Mouse (Mus musculus) natural killer cell, adult 2 months (primary cell): ENCODE measurements around the gene Wdr81.
"Not testable (repeated sequence)": the region's sequence is repeated elsewhere in the genome, so short reads cannot be mapped to it uniquely, and the experiment has no call there.

Experiments used
- DNase-seq, 2 experiments: peaks; one replicate each; pipeline ENCODE4 v3.0.0; 2022; ENCODE audit warnings: low spot score in 2 of 2

The Wdr81 gene

GRCm38 (mm10) chr11:75460844-75461742 lies 6.6 kb upstream of the Wdr81 start, which contains the start of gene Tlcd2:
TSS of gene Tlcd2 (plus strand) at chr11:75461715.
- peak; percentile 99 for DNase-seq

GRCm38 (mm10) chr11:75460103-75460843 lies 5.8 kb upstream of the Wdr81 start:
- DNase-seq, result peak; percentile 85 to 88

- no peak for DNase-seq
Observed at GRCm38 (mm10) chr11:75459751-75460102, 5.2 kb upstream of the Wdr81 start.

- no peak for DNase-seq
Observed at GRCm38 (mm10) chr11:75459141-75459711, 4.7 kb upstream of the Wdr81 start.

GRCm38 (mm10) chr11:75458628-75459041 lies 4.1 kb upstream of the Wdr81 start:
- DNase-seq, result no peak

- peak; percentile 30 to 43 for DNase-seq
Observed at GRCm38 (mm10) chr11:75458169-75458568, 3.7 kb upstream of the Wdr81 start.

GRCm38 (mm10) chr11:75456440-75456871 lies 1.9 kb upstream of the Wdr81 start:
- DNase-seq, result peak in 1 of 2 experiments; percentile 19

GRCm38 (mm10) chr11:75455971-75456370 lies 1.5 kb upstream of the Wdr81 start:
- not testable (repeated sequence) for DNase-seq

GRCm38 (mm10) chr11:75455041-75455736 lies 672 bp upstream of the Wdr81 start:
- DNase-seq, result peak in 1 of 2 experiments; percentile 55

- no peak for DNase-seq
Observed at GRCm38 (mm10) chr11:75452812-75453557, 1.5 kb downstream of the Wdr81 start.

GRCm38 (mm10) chr11:75452081-75452480 lies 2.4 kb downstream of the Wdr81 start:
- no peak for DNase-seq

- no peak for DNase-seq
Observed at GRCm38 (mm10) chr11:75450936-75451335, 3.6 kb downstream of the Wdr81 start.

- DNase-seq, result no peak
Observed at GRCm38 (mm10) chr11:75450304-75450908, 4.1 kb downstream of the Wdr81 start.

GRCm38 (mm10) chr11:75449695-75450094 lies 4.8 kb downstream of the Wdr81 start:
- DNase-seq, result no peak

GRCm38 (mm10) chr11:75448575-75448974 lies 5.9 kb downstream of the Wdr81 start:
- no peak for DNase-seq

- DNase-seq, result no peak
Observed at GRCm38 (mm10) chr11:75443711-75444110, 10.8 kb downstream of the Wdr81 start.

- no peak for DNase-seq
Observed at GRCm38 (mm10) chr11:75441601-75442000, 12.9 kb downstream of the Wdr81 start.

GRCm38 (mm10) chr11:75441034-75441433 lies 13.5 kb downstream of the Wdr81 start:
- DNase-seq, result no peak

- DNase-seq, result no peak
Observed at GRCm38 (mm10) chr11:75439951-75440350, 14.6 kb downstream of the Wdr81 start.

GRCm38 (mm10) chr11:75439363-75439762 lies 15.2 kb downstream of the Wdr81 start, which contains the start of gene Serpinf2:
TSS of gene Serpinf2 (minus strand) at chr11:75439591.
- no peak for DNase-seq
